Mouse (Mus musculus): ENCODE results near the gene Tshz2. TPM values are rescaled to one million over a fixed set of nuclear protein-coding genes. Genes with fewer than 3 reads are reported as not detected.

Gene Tshz2
- polyA plus RNA-seq, 1 experiment from 2014 or later, result 2.3 TPM

DNA sequence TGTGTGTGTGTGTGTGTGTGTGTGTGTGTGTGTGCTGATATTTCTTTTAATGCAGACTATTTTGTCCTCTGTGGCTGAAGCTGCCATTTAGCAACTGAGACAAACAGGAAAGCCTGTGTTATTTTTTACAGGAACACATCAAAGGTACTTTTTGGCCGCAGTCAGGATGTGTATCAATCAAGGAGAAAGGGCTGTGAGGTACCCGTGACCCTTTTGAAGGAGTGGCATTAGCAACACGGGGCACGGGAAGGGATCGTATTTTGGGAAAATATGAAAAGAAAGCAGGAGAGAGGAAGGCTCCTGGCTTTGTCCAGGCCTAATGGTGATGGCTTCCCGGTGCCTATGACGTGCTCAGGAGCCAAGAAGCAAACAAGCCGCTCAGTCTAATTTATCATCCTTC is 31.0 kb downstream of the Tshz2 start:
- Histone ChIP-seq H3K4me3 (ENCODE audit: low read depth, low read length) (no peak overlapping the region), H3K9me3 (replicated peaks; ENCODE audit: control insufficient read depth, low read length) (no peaks in the 10 kb centered on the region), H3K27ac (replicated peaks; ENCODE audit: low read depth, low read length) (no peak overlapping the region), H3K4me1 (ENCODE audit: control insufficient read depth, insufficient read depth, low read length) (no peaks in the 10 kb centered on the region), H3K27me3 (ENCODE audit: control insufficient read depth, insufficient read depth, low read length) (no peaks in the 10 kb centered on the region), H3K4me2 (ENCODE audit: low read depth, low read length) (no peak overlapping the region), H3K9ac (replicated peaks; ENCODE audit: low read length) (no peak overlapping the region), H3K36me3 (replicated peaks; ENCODE audit: control insufficient read depth, insufficient read depth, low read depth, low read length) (no peaks in the 10 kb centered on the region)
- WGBS, result 39% methylated on average over 8 of the region's 8 CpGs
- DNase-seq (ENCODE audit: low spot score) (no peak), ATAC-seq (replicated peaks; ENCODE audit: insufficient number of reproducible peaks, low FRiP score, low TSS enrichment, low read depth) (no peak)

DNA sequence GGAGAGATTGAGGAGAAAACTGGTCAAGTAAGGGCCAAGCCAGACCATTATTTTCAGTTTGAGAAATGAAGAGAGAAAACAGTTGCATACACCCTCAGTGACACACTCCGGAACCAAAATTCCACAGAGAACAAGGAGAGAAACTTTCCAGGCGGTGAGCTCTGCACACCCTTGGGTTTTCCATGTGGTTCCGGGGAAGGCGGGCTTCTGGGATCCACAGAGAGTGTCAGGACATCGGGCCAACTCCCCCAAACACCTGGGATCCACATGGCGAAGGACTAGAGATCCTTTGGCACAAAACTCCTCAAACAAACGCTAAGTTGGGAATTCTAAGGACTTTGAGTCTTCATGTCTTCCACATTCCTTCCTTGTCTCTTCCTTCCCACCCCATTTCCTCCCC is 38.5 kb downstream of the Tshz2 start:
- 90% methylated on average over 7 of the region's 7 CpGs for whole genome bisulfite sequencing
- no peaks in the 10 kb centered on the region for H3K4me1 ChIP-seq (ENCODE audit: control insufficient read depth, insufficient read depth, low read length)
- H3K27me3 ChIP-seq (ENCODE audit: control insufficient read depth, insufficient read depth, low read length), result no peaks in the 10 kb centered on the region

DNA sequence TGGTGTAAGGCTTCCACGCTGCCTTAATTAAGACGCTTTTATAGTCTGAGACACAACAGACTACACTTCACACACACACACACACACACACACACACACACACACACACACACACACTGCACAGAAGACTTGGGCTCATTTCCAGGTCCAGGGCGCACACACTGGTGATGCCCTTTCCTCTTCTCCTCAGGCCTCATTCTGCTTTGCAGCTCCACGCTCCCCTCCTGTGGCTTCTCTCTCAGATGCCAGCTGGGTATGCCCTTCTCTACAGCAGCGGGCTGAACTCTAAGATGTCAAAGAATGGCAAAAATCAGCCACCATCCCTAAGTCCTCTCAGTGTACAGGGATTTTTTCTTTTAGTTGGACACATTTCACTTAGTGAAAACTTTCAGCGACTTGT is 41.0 kb downstream of the Tshz2 start:
- no peak overlapping the region for H3K4me2 ChIP-seq (ENCODE audit: low read depth, low read length)
- H3K27ac ChIP-seq (replicated peaks; ENCODE audit: low read depth, low read length), result no peak overlapping the region
- no peaks in the 10 kb centered on the region for H3K4me1 ChIP-seq (ENCODE audit: control insufficient read depth, insufficient read depth, low read length)
- no peak overlapping the region for H3K4me3 ChIP-seq (ENCODE audit: low read depth, low read length)
- DNase-seq (ENCODE audit: low spot score) (no peak), ATAC-seq (replicated peaks; ENCODE audit: insufficient number of reproducible peaks, low FRiP score, low TSS enrichment, low read depth) (no peak)
- H3K9ac ChIP-seq (replicated peaks; ENCODE audit: low read length), result no peak overlapping the region
- no peaks in the 10 kb centered on the region for H3K27me3 ChIP-seq (ENCODE audit: control insufficient read depth, insufficient read depth, low read length)
- no peaks in the 10 kb centered on the region for H3K36me3 ChIP-seq (replicated peaks; ENCODE audit: control insufficient read depth, insufficient read depth, low read depth, low read length)
- H3K9me3 ChIP-seq (replicated peaks; ENCODE audit: control insufficient read depth, low read length), result no peaks in the 10 kb centered on the region
- WGBS, result 86% methylated on average over 6 of the region's 6 CpGs

More for the DNA sequence above, 38.5 kb downstream of the Tshz2 start:
- Histone ChIP-seq H3K9me3 (replicated peaks; ENCODE audit: control insufficient read depth, low read length) (no peaks in the 10 kb centered on the region), H3K9ac (replicated peaks; ENCODE audit: low read length) (no peak overlapping the region), H3K4me3 (ENCODE audit: low read depth, low read length) (no peak overlapping the region), H3K36me3 (replicated peaks; ENCODE audit: control insufficient read depth, insufficient read depth, low read depth, low read length) (no peaks in the 10 kb centered on the region), H3K4me2 (ENCODE audit: low read depth, low read length) (no peak overlapping the region), H3K27ac (replicated peaks; ENCODE audit: low read depth, low read length) (no peak overlapping the region)
- no peak for ATAC-seq (replicated peaks; ENCODE audit: insufficient number of reproducible peaks, low FRiP score, low TSS enrichment, low read depth)
- DNase-seq (ENCODE audit: low spot score), result no peak

DNA sequence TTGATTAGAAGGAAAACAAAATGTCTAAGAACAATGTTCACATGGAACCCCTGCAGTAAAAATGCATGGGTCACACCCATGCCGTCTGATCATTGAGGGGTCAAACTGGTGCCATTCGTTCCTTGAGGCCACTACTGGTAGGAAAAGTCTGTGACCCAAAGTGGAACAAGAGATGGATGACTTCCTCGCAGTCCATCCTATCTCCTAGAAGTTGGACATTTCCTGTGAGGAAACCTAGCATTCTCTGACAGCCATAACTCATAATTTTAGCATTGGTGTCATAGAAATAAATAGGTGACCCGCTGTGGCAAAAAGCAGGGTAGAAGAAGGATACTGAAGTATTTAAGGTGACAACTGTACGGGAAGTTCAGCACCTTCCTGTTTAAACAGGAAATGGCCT is 41.4 kb downstream of the Tshz2 start:
- H3K4me2 ChIP-seq (ENCODE audit: low read depth, low read length), result no peak overlapping the region

DNA sequence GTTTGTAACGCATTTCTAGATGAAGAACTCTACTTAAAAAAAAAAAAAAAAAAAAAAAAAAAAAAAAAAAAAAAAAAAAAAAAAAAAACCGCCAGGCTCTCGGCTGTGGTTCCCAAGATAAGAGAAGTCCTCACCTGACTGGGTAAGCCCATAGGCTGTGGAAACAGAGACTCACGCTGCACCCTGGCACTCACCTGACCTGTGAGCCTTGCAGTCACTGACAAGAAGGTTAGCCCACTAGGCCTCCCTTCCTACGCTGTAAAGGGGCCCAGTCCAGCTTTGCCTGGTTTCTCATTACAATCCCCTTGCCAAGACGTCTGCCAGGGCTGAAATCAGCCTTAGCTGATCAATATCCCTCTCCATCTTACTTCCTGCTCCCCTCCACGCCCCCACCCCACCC is 46.5 kb downstream of the Tshz2 start:
- no peak overlapping the region for H3K27ac ChIP-seq (replicated peaks; ENCODE audit: low read depth, low read length)
- 62% methylated on average over 7 of the region's 7 CpGs for WGBS
- no peak overlapping the region for H3K9ac ChIP-seq (replicated peaks; ENCODE audit: low read length)
- no peak for DNase-seq (ENCODE audit: low spot score)
- H3K4me2 ChIP-seq (ENCODE audit: low read depth, low read length), result no peak overlapping the region
- H3K27me3 ChIP-seq (ENCODE audit: control insufficient read depth, insufficient read depth, low read length), result no peaks in the 10 kb centered on the region
- no peak for ATAC-seq (replicated peaks; ENCODE audit: insufficient number of reproducible peaks, low FRiP score, low TSS enrichment, low read depth)
- H3K36me3 ChIP-seq (replicated peaks; ENCODE audit: control insufficient read depth, insufficient read depth, low read depth, low read length), result no peaks in the 10 kb centered on the region
- H3K4me1 ChIP-seq (ENCODE audit: control insufficient read depth, insufficient read depth, low read length), result no peaks in the 10 kb centered on the region; the same call in 1 of the 2 replicates
- H3K4me3 ChIP-seq (ENCODE audit: low read depth, low read length), result no peak overlapping the region
- no peaks in the 10 kb centered on the region for H3K9me3 ChIP-seq (replicated peaks; ENCODE audit: control insufficient read depth, low read length)

More for the DNA sequence above, 41.4 kb downstream of the Tshz2 start:
- H3K4me3 ChIP-seq (ENCODE audit: low read depth, low read length), result no peak overlapping the region
- H3K27ac ChIP-seq (replicated peaks; ENCODE audit: low read depth, low read length), result no peak overlapping the region
- H3K4me1 ChIP-seq (ENCODE audit: control insufficient read depth, insufficient read depth, low read length), result no peaks in the 10 kb centered on the region
- DNase-seq (ENCODE audit: low spot score) (no peak), ATAC-seq (replicated peaks; ENCODE audit: insufficient number of reproducible peaks, low FRiP score, low TSS enrichment, low read depth) (no peak)
- H3K9me3 ChIP-seq (replicated peaks; ENCODE audit: control insufficient read depth, low read length), result no peaks in the 10 kb centered on the region
- no peaks in the 10 kb centered on the region for H3K27me3 ChIP-seq (ENCODE audit: control insufficient read depth, insufficient read depth, low read length)
- no peaks in the 10 kb centered on the region for H3K36me3 ChIP-seq (replicated peaks; ENCODE audit: control insufficient read depth, insufficient read depth, low read depth, low read length)
- H3K9ac ChIP-seq (replicated peaks; ENCODE audit: low read length), result no peak overlapping the region
- 79% methylated on average over 5 of the region's 5 CpGs for WGBS

DNA sequence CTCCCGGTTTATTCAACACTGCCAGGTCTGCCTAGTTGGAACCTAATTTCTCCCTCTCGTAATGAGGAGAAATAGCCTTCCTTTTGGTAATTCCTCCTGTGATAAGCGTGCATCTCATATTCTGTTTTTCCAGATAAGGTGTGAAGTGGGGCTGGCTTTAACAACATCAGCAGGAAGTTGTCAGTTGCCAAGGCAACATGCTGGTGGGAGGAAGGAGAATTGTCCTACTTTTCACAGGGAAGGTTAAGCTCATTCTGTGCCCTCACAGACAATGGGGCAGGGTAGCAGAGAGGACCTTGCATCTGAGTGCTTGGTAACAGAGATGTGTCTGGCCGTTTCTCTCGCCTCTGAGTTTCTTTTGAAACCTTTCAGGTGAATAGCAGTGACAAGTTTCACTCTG is 47.1 kb downstream of the Tshz2 start:
- WGBS, result 64% methylated on average over 5 of the region's 5 CpGs

DNA sequence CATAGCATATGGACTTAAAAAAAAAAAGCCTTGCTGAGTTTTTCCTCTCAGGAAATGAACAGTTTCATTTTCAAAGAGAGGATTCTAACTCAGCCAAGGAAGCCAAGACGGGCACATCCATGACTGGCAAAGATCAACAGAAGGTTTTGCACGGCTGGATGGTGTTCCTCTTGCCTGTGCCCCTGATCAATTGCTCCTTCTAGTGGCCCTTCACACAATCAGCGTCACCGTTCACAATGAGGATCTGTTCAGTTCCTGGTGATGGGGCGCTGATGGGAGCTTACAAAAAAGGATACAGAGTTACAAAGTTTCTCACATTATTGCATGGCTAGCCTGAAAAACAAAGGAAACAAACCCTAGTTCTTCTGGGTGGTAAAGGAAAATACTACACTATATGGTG is 52.4 kb downstream of the Tshz2 start:
- ATAC-seq (replicated peaks; ENCODE audit: insufficient number of reproducible peaks, low FRiP score, low TSS enrichment, low read depth) (no peak), DNase-seq (ENCODE audit: low spot score) (no peak)
- Histone ChIP-seq H3K36me3 (replicated peaks; ENCODE audit: control insufficient read depth, insufficient read depth, low read depth, low read length) (no peaks in the 10 kb centered on the region), H3K27me3 (ENCODE audit: control insufficient read depth, insufficient read depth, low read length) (no peaks in the 10 kb centered on the region), H3K9ac (replicated peaks; ENCODE audit: low read length) (no peak overlapping the region), H3K4me2 (ENCODE audit: low read depth, low read length) (no peak overlapping the region), H3K9me3 (replicated peaks; ENCODE audit: control insufficient read depth, low read length) (no peaks in the 10 kb centered on the region), H3K27ac (replicated peaks; ENCODE audit: low read depth, low read length) (no peak overlapping the region), H3K4me1 (ENCODE audit: control insufficient read depth, insufficient read depth, low read length) (no peaks in the 10 kb centered on the region; the same call in 1 of the 2 replicates), H3K4me3 (ENCODE audit: low read depth, low read length) (no peak overlapping the region)
- 52% methylated on average over 5 of the region's 5 CpGs for WGBS

More for the DNA sequence above, 47.1 kb downstream of the Tshz2 start:
- ATAC-seq (replicated peaks; ENCODE audit: insufficient number of reproducible peaks, low FRiP score, low TSS enrichment, low read depth) (no peak), DNase-seq (ENCODE audit: low spot score) (no peak)
- H3K4me3 ChIP-seq (ENCODE audit: low read depth, low read length), result no peak overlapping the region
- no peak overlapping the region for H3K27ac ChIP-seq (replicated peaks; ENCODE audit: low read depth, low read length)
- H3K4me1 ChIP-seq (ENCODE audit: control insufficient read depth, insufficient read depth, low read length), result no peaks in the 10 kb centered on the region; the same call in 1 of the 2 replicates
- H3K9me3 ChIP-seq (replicated peaks; ENCODE audit: control insufficient read depth, low read length), result no peaks in the 10 kb centered on the region
- no peak overlapping the region for H3K4me2 ChIP-seq (ENCODE audit: low read depth, low read length)
- H3K27me3 ChIP-seq (ENCODE audit: control insufficient read depth, insufficient read depth, low read length), result no peaks in the 10 kb centered on the region
- H3K36me3 ChIP-seq (replicated peaks; ENCODE audit: control insufficient read depth, insufficient read depth, low read depth, low read length), result no peaks in the 10 kb centered on the region
- H3K9ac ChIP-seq (replicated peaks; ENCODE audit: low read length), result no peak overlapping the region

DNA sequence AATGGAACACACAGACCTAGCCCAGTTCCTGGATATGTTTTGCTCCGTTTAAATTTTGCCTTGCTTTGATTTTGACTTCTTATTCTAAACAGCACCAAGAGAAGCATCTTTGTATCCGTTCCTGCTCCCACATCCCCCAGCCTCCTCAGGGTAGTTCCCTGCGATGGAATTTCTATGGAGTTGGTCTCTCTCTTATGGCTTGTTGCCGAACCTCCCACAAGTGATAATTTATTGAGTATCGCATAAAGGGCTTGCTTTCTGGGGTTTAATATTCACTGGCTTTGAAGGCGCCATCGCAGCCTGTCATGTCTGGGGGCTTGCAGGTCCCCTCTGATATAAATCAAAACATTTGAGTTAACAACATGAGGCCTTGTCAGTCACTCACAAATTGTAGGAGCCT is 52.9 kb downstream of the Tshz2 start:
- H3K27me3 ChIP-seq (ENCODE audit: control insufficient read depth, insufficient read depth, low read length), result no peaks in the 10 kb centered on the region
- H3K9ac ChIP-seq (replicated peaks; ENCODE audit: low read length), result no peak overlapping the region
- H3K4me3 ChIP-seq (ENCODE audit: low read depth, low read length), result no peak overlapping the region
- H3K36me3 ChIP-seq (replicated peaks; ENCODE audit: control insufficient read depth, insufficient read depth, low read depth, low read length), result no peaks in the 10 kb centered on the region
- no peak for ATAC-seq (replicated peaks; ENCODE audit: insufficient number of reproducible peaks, low FRiP score, low TSS enrichment, low read depth)
- no peak overlapping the region for H3K27ac ChIP-seq (replicated peaks; ENCODE audit: low read depth, low read length)
- no peaks in the 10 kb centered on the region for H3K4me1 ChIP-seq (ENCODE audit: control insufficient read depth, insufficient read depth, low read length)
- no peak for DNase-seq (ENCODE audit: low spot score)
- 85% methylated on average over 7 of the region's 7 CpGs for WGBS
- H3K9me3 ChIP-seq (replicated peaks; ENCODE audit: control insufficient read depth, low read length), result no peaks in the 10 kb centered on the region
- no peak overlapping the region for H3K4me2 ChIP-seq (ENCODE audit: low read depth, low read length)
